Mouse (Mus musculus) midbrain, embryonic 11.5 days (tissue): Measurements from ENCODE around the gene Pfas. TPM values are rescaled to one million over a fixed set of nuclear protein-coding genes. Genes with fewer than 3 reads are reported as not detected.

ENCODE experiments used
- ATAC-seq: fragments of 200-750 bp; cut with Nextera tagmentation; 2 replicates; pipeline ENCODE4 v1.8.0; 2017; ENCODE audit warnings: moderate TSS enrichment, moderate library complexity; ENCODE audit not compliant: low FRiP score
- DNase-seq: peaks from one replicate; pipeline ENCODE4 v3.0.0; 2015; ENCODE audit warnings: low spot score; ENCODE audit errors: missing footprints
- H3K27ac ChIP-seq: fragments of 300-500 bp; sonication (generic); 2 replicates; pipeline ENCODE4 v1.5.1; 2014; ENCODE audit warnings: low read depth, low read length
- H3K27me3 ChIP-seq: fragments of 300-500 bp; sonication (generic); 2 replicates; pipeline ENCODE4 v1.6.1; 2014; ENCODE audit warnings: mild to moderate bottlenecking, low read length, moderate library complexity, mixed read lengths; ENCODE audit not compliant: control insufficient read depth, insufficient read depth
- H3K36me3 ChIP-seq: fragments of 300-500 bp; sonication (generic); 2 replicates; pipeline ENCODE4 v1.6.1; 2014; ENCODE audit warnings: mild to moderate bottlenecking, low read length, moderate library complexity, mixed read lengths; ENCODE audit not compliant: control insufficient read depth, insufficient read depth
- H3K4me1 ChIP-seq: fragments of 300-500 bp; sonication (generic); 2 replicates; pipeline ENCODE4 v1.6.1; 2014; ENCODE audit warnings: low read length; ENCODE audit not compliant: control insufficient read depth, insufficient read depth
- H3K4me2 ChIP-seq: fragments of 300-500 bp; sonication (generic); 2 replicates; pipeline ENCODE4 v1.6.1; 2014; ENCODE audit warnings: mild to moderate bottlenecking, moderate library complexity
- H3K4me3 ChIP-seq: fragments of 300-500 bp; sonication (generic); 2 replicates; pipeline ENCODE4 v1.5.1; 2014; ENCODE audit warnings: low read depth, low read length
- H3K9ac ChIP-seq: fragments of 300-500 bp; sonication (generic); 2 replicates; pipeline ENCODE4 v1.6.1; 2014; ENCODE audit warnings: low read length
- H3K9me3 ChIP-seq: fragments of 300-500 bp; sonication (generic); 2 replicates; pipeline ENCODE4 v1.6.1; 2016; ENCODE audit warnings: low read length; ENCODE audit not compliant: control insufficient read depth
- WGBS: fragments of 180-500 bp; shearing (Covaris S2); extraction: QIAGEN DNeasy Blood & Tissue Kit; methylation state at CpG from one replicate; pipeline ENCODE4 v1.1.7; 2014; 5-methylcytosine and 5-hydroxymethylcytosine counted together
- polyA plus RNA-seq: library from polyadenylated mRNA; unstranded; fragments of >200 nt; fragmentation: Nextera tagmentation; extraction: Ambion mirVana; gene quantifications from 2 replicates; pipeline ENCODE4 v1.2.1, GENCODE M21; 2014

Pfas gene
- polyA plus RNA-seq, 1 experiment from 2014 or later = 33.0 TPM

- no peak within 1 kb of the TSS for H3K27ac ChIP-seq
- peaks cover 24% of the 10 kb centered on the region for H3K27me3 ChIP-seq
These were observed 51.0 kb downstream of the Pfas start, which contains the start of gene Arhgef15 for GRCm38 (mm10) chr11:68957308-68957707. TSS of gene Arhgef15 (minus strand) at chr11:68957480.

GRCm38 (mm10) chr11:68956697-68957096 is 51.6 kb downstream of the Pfas start:
- DNase-seq (peak; percentile 82), ATAC-seq (no peak)
- Histone ChIP-seq H3K27ac (no peak overlapping the region), H3K4me3 (no peak overlapping the region), H3K9me3 (no peaks in the 10 kb centered on the region), H3K4me2 (no peak overlapping the region), H3K36me3 (no peaks in the 10 kb centered on the region), H3K9ac (no peak overlapping the region), H3K4me1 (peaks cover 10% of the 10 kb centered on the region), H3K27me3 (peaks cover 27% of the 10 kb centered on the region)
- WGBS = 22% methylated on average over 13 of the region's 13 CpGs

More at GRCm38 (mm10) chr11:68957308-68957707, 51.0 kb downstream of the Pfas start, which contains the start of gene Arhgef15:
- Histone ChIP-seq H3K36me3 (no peaks in the 10 kb centered on the region), H3K4me2 (no peak within 1 kb of the TSS), H3K9me3 (no peaks in the 10 kb centered on the region), H3K4me3 (no peak within 1 kb of the TSS), H3K9ac (no peak within 1 kb of the TSS), H3K4me1 (peaks cover 10% of the 10 kb centered on the region)
- ATAC-seq = no peak
- DNase-seq = peak; percentile 79
- WGBS = 26% methylated on average over 8 of the region's 8 CpGs

GRCm38 (mm10) chr11:68956107-68956506 is 52.2 kb downstream of the Pfas start:
- DNase-seq (no peak), ATAC-seq (no peak)
- Histone ChIP-seq H3K4me2 (no peak overlapping the region), H3K4me3 (no peak overlapping the region), H3K9me3 (no peaks in the 10 kb centered on the region), H3K27me3 (peaks cover 28% of the 10 kb centered on the region), H3K4me1 (peaks cover 10% of the 10 kb centered on the region), H3K27ac (no peak overlapping the region), H3K9ac (no peak overlapping the region), H3K36me3 (no peaks in the 10 kb centered on the region)
- 56% methylated on average over 3 of the region's 3 CpGs for WGBS

DNA sequence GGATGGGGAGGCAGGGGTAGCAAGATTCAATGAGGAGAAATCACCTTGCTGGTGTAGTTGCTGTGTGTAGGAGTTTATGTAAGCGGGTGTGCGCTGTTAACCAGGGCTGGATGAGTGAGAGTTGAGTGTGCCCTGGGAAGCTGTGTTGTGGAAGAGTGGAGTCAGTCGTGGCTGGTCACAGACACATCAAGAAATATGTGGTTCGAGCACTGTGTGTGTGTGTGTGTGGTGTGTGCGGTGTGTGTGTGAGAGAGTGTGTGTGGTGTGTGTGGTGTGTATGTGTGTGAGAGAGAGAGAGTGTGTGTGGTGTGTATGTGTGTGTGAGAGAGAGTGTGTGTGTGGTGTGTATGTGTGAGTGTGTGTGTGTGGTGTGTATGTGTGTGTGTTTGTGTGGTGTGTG is 52.8 kb downstream of the Pfas start:
- 70% methylated on average over 5 of the region's 5 CpGs for WGBS
- DNase-seq (peak; percentile 84), ATAC-seq (no peak)
- Histone ChIP-seq H3K9me3 (no peaks in the 10 kb centered on the region), H3K27ac (no peak overlapping the region), H3K4me2 (peak overlapping the region; percentile 70; the same call in 1 of the 2 replicates), H3K36me3 (no peaks in the 10 kb centered on the region), H3K9ac (no peak overlapping the region; the same call in 1 of the 2 replicates), H3K4me3 (no peak overlapping the region), H3K27me3 (peaks cover 28% of the 10 kb centered on the region), H3K4me1 (peaks cover 10% of the 10 kb centered on the region)

DNA sequence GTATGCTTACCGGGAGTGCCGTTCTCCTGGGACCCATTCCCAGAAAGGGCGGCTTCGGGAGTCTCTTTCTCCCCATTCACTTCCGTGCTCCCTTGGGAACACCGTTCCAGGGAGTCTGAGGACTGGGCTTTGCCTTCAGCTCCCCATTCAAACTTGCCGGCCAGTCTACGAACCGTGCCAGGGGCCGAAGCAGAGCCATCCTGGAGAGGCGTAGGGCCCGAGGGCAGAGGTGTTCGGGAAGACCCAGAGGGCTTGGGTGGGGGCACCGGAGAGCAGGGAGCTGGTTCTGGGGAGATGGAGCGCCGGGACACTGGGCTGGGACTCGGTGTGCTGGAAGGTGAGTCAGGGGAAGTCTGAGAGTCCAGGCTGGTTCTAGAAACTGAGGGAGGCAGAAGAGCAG is 53.9 kb downstream of the Pfas start:
- no peak overlapping the region for H3K27ac ChIP-seq
- 1% methylated on average over 17 of the region's 17 CpGs for WGBS
- ATAC-seq (no peak), DNase-seq (peak; percentile 92)
- peaks cover 28% of the 10 kb centered on the region for H3K27me3 ChIP-seq
- peak overlapping the region; percentile 27 for H3K4me3 ChIP-seq
- peak overlapping the region; percentile 56 for H3K9ac ChIP-seq
- peaks cover 10% of the 10 kb centered on the region for H3K4me1 ChIP-seq
- no peaks in the 10 kb centered on the region for H3K36me3 ChIP-seq
- no peaks in the 10 kb centered on the region for H3K9me3 ChIP-seq
- H3K4me2 ChIP-seq = peak overlapping the region; percentile 70

DNA sequence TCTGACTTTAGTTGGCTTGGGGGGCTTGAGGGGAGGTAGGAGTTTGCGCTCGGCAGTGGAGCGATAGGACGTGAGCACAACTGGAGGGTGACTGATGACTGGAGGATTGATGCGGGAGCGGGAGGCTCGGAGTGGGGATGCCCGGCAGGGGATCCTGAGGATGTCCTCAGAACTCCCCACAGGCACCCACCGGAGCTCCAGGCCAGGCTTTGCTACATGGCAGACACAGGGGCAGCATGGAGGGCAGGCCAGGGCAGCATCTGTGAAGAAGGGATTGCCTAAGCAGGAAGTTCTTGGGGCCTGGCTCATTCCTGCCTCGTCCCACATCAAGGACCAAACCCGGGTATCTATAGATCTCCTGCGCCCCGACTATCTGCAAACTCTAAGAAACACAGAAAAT is 54.4 kb downstream of the Pfas start:
- peak overlapping the region; percentile 9; the same call in 1 of the 2 replicates for H3K9ac ChIP-seq
- H3K4me2 ChIP-seq = peak overlapping the region; percentile 70
- H3K27me3 ChIP-seq = peaks cover 28% of the 10 kb centered on the region
- no peaks in the 10 kb centered on the region for H3K36me3 ChIP-seq
- H3K4me3 ChIP-seq = peak overlapping the region; percentile 27; the same call in 1 of the 2 replicates
- 6% methylated on average over 13 of the region's 13 CpGs for WGBS
- H3K27ac ChIP-seq = no peak overlapping the region
- no peak for ATAC-seq
- H3K4me1 ChIP-seq = peaks cover 10% of the 10 kb centered on the region
- DNase-seq = peak; percentile 90
- no peaks in the 10 kb centered on the region for H3K9me3 ChIP-seq

GRCm38 (mm10) chr11:68947542-68947993 is 60.7 kb downstream of the Pfas start:
- no peak overlapping the region for H3K4me3 ChIP-seq
- H3K4me2 ChIP-seq = peak overlapping the region; percentile 18; the same call in 1 of the 2 replicates
- H3K4me1 ChIP-seq = no peaks in the 10 kb centered on the region
- H3K9me3 ChIP-seq = no peaks in the 10 kb centered on the region
- H3K27ac ChIP-seq = no peak overlapping the region
- peak overlapping the region; percentile 32; the same call in 1 of the 2 replicates for H3K9ac ChIP-seq
- 6% methylated on average over 12 of the region's 12 CpGs for WGBS
- DNase-seq (peak; percentile 87), ATAC-seq (no peak)
- no peaks in the 10 kb centered on the region for H3K36me3 ChIP-seq
- peaks cover 4% of the 10 kb centered on the region; the same call in 1 of the 2 replicates for H3K27me3 ChIP-seq

GRCm38 (mm10) chr11:68946806-68947440 is 61.3 kb downstream of the Pfas start:
- no peaks in the 10 kb centered on the region for H3K9me3 ChIP-seq
- no peaks in the 10 kb centered on the region for H3K36me3 ChIP-seq
- H3K4me2 ChIP-seq = peak overlapping the region; percentile 24; the same call in 1 of the 2 replicates
- peaks cover 3% of the 10 kb centered on the region; the same call in 1 of the 2 replicates for H3K27me3 ChIP-seq
- WGBS = 12% methylated on average over 16 of the region's 16 CpGs
- ATAC-seq (no peak), DNase-seq (no peak)
- H3K9ac ChIP-seq = peak overlapping the region; percentile 40
- H3K4me3 ChIP-seq = 0 out of 2 replicates have a peak overlapping the region, but pooled peaks have one; percentile 7
- no peak overlapping the region for H3K27ac ChIP-seq
- no peaks in the 10 kb centered on the region for H3K4me1 ChIP-seq

- Histone ChIP-seq H3K4me3 (no peak overlapping the region), H3K4me1 (no peaks in the 10 kb centered on the region), H3K36me3 (no peaks in the 10 kb centered on the region), H3K4me2 (no peak overlapping the region), H3K9ac (no peak overlapping the region), H3K27ac (no peak overlapping the region), H3K9me3 (no peaks in the 10 kb centered on the region), H3K27me3 (no peaks in the 10 kb centered on the region)
- DNase-seq (no peak), ATAC-seq (no peak)
- 92% methylated on average over 4 of the region's 4 CpGs for WGBS
These were observed 62.3 kb downstream of the Pfas start for GRCm38 (mm10) chr11:68946001-68946400.
